Mouse (Mus musculus) forebrain, embryonic 12.5 days (tissue): ENCODE measurements at regions not wholly inside any gene's neighbourhood (a gene's known extent, or its start where the extent isn't known, plus 50 kb on each side); places are given as distances from the start of the nearest gene placed in this dataset.

Experiments used
- ATAC-seq: fragments of 200-750 bp; cut with Nextera tagmentation; 2 replicates; pipeline ENCODE4 v1.8.0; 2017; ENCODE audit warnings: moderate TSS enrichment; ENCODE audit not compliant: low FRiP score
- H3K27ac ChIP-seq: fragments of 300-500 bp; sonication (generic); 2 replicates; pipeline ENCODE4 v1.5.1; 2016; ENCODE audit warnings: mild to moderate bottlenecking
- H3K27me3 ChIP-seq: fragments of 300-500 bp; sonication (generic); 2 replicates; pipeline ENCODE4 v1.6.1; 2016; ENCODE audit warnings: mild to moderate bottlenecking
- H3K36me3 ChIP-seq: fragments of 300-500 bp; sonication (generic); replicated peaks from 2 replicates; pipeline ENCODE4 v1.6.1; 2016; ENCODE audit warnings: mild to moderate bottlenecking
- H3K4me1 ChIP-seq: fragments of 300-500 bp; sonication (generic); 2 replicates; pipeline ENCODE4 v1.6.1; 2016
- H3K4me2 ChIP-seq: fragments of 300-500 bp; sonication (generic); 2 replicates; pipeline ENCODE4 v1.6.1; 2016; ENCODE audit warnings: mild to moderate bottlenecking, moderate library complexity
- H3K4me3 ChIP-seq: fragments of 300-500 bp; sonication (generic); replicated peaks from 2 replicates; pipeline ENCODE4 v1.5.1; 2016; ENCODE audit warnings: mild to moderate bottlenecking
- H3K9ac ChIP-seq: fragments of 300-500 bp; sonication (generic); 2 replicates; pipeline ENCODE4 v1.6.1; 2016; ENCODE audit warnings: mild to moderate bottlenecking
- H3K9me3 ChIP-seq: fragments of 300-500 bp; sonication (generic); 2 replicates; pipeline ENCODE4 v1.6.1; 2016
- WGBS: fragments of 180-500 bp; shearing (Covaris S2); methylation state at CpG from one replicate; pipeline ENCODE4 v1.1.7; 2016; 5-methylcytosine and 5-hydroxymethylcytosine counted together

DNA sequence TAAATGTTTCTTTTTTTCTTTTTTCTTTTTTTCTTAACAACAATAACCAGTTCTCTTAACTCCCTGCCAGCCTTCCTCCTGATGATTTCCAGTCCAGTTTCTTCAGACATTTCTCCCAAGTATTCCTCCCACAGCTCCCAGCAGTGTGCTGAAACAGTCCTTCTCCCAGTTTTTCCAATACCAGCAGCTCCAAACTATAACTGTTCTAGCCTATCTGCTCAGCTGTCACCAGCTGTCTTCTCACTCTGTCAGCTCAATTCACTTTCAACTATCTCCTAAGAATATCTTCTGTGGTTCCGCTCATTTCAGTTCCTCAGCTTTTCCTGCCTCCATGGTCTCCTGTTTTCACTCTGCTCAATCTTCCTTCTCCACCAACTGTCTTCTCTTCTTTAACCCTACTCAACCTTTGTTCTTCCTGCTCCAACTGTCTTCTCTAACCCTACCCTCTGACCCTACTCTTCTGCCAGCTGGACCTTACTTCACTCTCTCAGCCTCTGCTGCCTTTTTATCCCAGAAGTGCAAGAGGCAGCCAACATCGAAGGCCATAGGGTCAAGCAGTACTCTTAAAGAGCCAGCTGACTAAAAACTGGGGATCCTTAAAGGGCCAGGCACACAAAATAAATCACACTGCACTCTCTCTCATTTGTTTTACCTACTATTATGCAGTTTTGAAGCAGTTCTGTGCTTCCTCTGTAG, 224.0 kb downstream of the Rsl24d1 start:
- Histone ChIP-seq H3K27me3 (no peaks in the 10 kb centered on the region), H3K9ac (no peak overlapping the region), H3K4me1 (no peaks in the 10 kb centered on the region), H3K36me3 (no peaks in the 10 kb centered on the region), H3K9me3 (peaks cover 9% of the 10 kb centered on the region), H3K27ac (no peak overlapping the region), H3K4me2 (no peak overlapping the region), H3K4me3 (no peak overlapping the region)
- WGBS: 78% methylated on average over 2 of the region's 2 CpGs
- no peak for ATAC-seq

DNA sequence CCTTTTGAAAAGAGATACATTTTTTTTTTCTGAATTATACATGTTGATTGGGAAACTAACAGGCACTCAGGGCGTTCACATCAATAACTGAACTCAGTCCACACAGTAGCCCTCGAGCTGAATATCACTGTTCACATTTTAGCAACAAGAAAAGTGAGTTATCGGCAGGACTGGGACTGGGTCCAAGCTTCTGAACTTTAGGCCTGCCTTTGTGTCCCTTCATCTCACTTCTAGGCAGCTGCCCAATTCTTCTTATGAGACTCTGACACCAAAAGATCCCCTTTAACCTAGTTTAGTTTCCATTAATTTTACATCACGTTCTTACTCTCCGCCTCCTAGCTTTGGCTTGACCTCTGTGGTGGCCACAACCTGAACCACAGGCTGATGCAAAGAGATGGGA, 242.7 kb downstream of the Rsl24d1 start:
- Histone ChIP-seq H3K27me3 (no peaks in the 10 kb centered on the region), H3K36me3 (no peaks in the 10 kb centered on the region), H3K9ac (no peak overlapping the region), H3K4me3 (no peak overlapping the region), H3K4me2 (no peak overlapping the region), H3K27ac (no peak overlapping the region), H3K9me3 (no peaks in the 10 kb centered on the region), H3K4me1 (no peaks in the 10 kb centered on the region)
- no peak for ATAC-seq
- 80% methylated on average over 5 of the region's 5 CpGs for WGBS

GRCm38 (mm10) chr9:73358968-73359367, 245.7 kb downstream of the Rsl24d1 start:
- no peaks in the 10 kb centered on the region for H3K27me3 ChIP-seq
- no peak overlapping the region for H3K4me3 ChIP-seq
- no peaks in the 10 kb centered on the region for H3K4me1 ChIP-seq
- ATAC-seq: no peak
- H3K27ac ChIP-seq: no peak overlapping the region
- no peak overlapping the region for H3K4me2 ChIP-seq
- H3K36me3 ChIP-seq: no peaks in the 10 kb centered on the region
- WGBS: 97% methylated on average over 6 of the region's 6 CpGs
- H3K9ac ChIP-seq: no peak overlapping the region
- no peaks in the 10 kb centered on the region for H3K9me3 ChIP-seq

- 90% methylated on average over 1 of the region's 1 CpGs for WGBS
- H3K36me3 ChIP-seq: no peaks in the 10 kb centered on the region
Observed at GRCm38 (mm10) chr9:73380768-73381167, 267.5 kb downstream of the Rsl24d1 start.

DNA sequence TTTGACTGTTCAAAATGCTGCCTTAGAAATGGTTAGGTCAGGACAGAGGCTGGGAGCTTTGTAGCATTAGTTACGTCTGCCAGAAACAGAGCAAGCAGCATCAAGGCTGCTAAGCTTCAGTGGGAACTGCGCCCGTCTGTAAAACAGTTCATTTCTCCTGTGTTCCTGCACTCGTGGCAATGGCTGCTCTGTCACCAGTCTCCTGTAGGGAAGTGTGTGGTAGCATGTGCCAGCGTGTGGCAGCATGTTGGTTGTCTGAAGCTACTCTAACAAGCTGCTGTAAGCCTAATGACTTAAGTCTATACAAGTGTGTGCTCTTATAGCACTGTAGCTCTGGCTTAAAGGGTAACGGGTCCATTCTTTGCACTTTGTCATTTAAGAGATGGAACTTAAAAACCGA, 278.8 kb downstream of the Rsl24d1 start:
- Histone ChIP-seq H3K4me1 (no peaks in the 10 kb centered on the region), H3K9me3 (no peaks in the 10 kb centered on the region), H3K9ac (no peak overlapping the region), H3K27ac (no peak overlapping the region), H3K4me3 (no peak overlapping the region), H3K4me2 (no peak overlapping the region), H3K27me3 (no peaks in the 10 kb centered on the region), H3K36me3 (no peaks in the 10 kb centered on the region)
- 84% methylated on average over 7 of the region's 7 CpGs for WGBS
- ATAC-seq: no peak

More at GRCm38 (mm10) chr9:73380768-73381167, 267.5 kb downstream of the Rsl24d1 start:
- no peak overlapping the region for H3K4me3 ChIP-seq
- no peak overlapping the region for H3K4me2 ChIP-seq
- H3K27me3 ChIP-seq: no peaks in the 10 kb centered on the region
- no peaks in the 10 kb centered on the region for H3K9me3 ChIP-seq
- no peak overlapping the region for H3K27ac ChIP-seq
- no peaks in the 10 kb centered on the region for H3K4me1 ChIP-seq
- no peak for ATAC-seq
- H3K9ac ChIP-seq: no peak overlapping the region

DNA sequence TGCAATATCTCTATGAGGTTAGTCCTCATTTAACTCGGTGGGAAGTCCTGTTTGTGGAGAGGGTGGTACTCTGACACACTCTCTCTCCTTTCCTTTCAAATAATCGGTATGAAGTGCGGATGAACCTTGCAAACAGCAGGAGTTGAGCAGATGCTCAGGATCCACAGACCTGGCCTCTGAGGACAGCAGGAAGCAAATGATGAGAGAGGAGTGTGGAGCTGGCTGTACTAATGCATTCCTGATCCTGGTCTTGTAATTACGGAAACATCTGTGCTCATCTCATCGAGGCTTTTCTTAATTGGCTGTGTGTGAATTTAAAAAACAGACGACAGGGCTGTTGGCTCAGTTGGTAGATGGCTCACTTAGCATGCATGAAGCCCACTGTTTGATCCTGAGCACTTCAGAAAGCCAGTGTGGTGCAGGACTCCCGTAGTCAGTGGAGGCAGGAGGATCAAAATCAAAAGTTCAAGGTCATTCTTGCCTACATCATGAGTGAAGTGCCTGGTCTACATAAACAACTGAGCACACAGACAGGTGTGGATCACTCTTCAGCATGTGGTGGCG, 300.2 kb downstream of the Rsl24d1 start:
- peaks cover 6% of the 10 kb centered on the region; the same call in 1 of the 2 replicates for H3K4me1 ChIP-seq
- no peak overlapping the region for H3K4me2 ChIP-seq
- no peak overlapping the region for H3K9ac ChIP-seq
- ATAC-seq: no peak
- H3K36me3 ChIP-seq: no peaks in the 10 kb centered on the region
- no peaks in the 10 kb centered on the region for H3K9me3 ChIP-seq
- no peak overlapping the region for H3K4me3 ChIP-seq
- no peak overlapping the region for H3K27ac ChIP-seq
- 85% methylated on average over 8 of the region's 8 CpGs for WGBS
- no peaks in the 10 kb centered on the region for H3K27me3 ChIP-seq

- 87% methylated on average over 10 of the region's 10 CpGs for WGBS
- H3K4me2 ChIP-seq: no peak overlapping the region
- no peak for ATAC-seq
Observed at GRCm38 (mm10) chr9:73416084-73416777, 303.0 kb downstream of the Rsl24d1 start.

More at GRCm38 (mm10) chr9:73416084-73416777, 303.0 kb downstream of the Rsl24d1 start:
- H3K4me3 ChIP-seq: no peak overlapping the region
- peaks cover 6% of the 10 kb centered on the region; the same call in 1 of the 2 replicates for H3K4me1 ChIP-seq
- H3K27me3 ChIP-seq: no peaks in the 10 kb centered on the region
- no peak overlapping the region for H3K9ac ChIP-seq
- H3K36me3 ChIP-seq: no peaks in the 10 kb centered on the region
- H3K27ac ChIP-seq: no peak overlapping the region
- H3K9me3 ChIP-seq: no peaks in the 10 kb centered on the region
